Mouse (Mus musculus) thymus, postnatal 0 days (tissue): ENCODE measurements around the gene Gm20388. TPM values are rescaled to one million over a fixed set of nuclear protein-coding genes. Genes with fewer than 3 reads are reported as not detected.

Source experiments
- DNase-seq: peaks from one replicate; pipeline ENCODE4 v3.0.0-alpha.2; 2015; ENCODE audit warnings: low spot score
- polyA plus RNA-seq: library from polyadenylated mRNA; unstranded; fragments of >200 nt; fragmentation: Nextera tagmentation; extraction: Ambion mirVana; gene quantifications from 2 replicates; pipeline ENCODE4 v1.2.1, GENCODE M21; 2015

The Gm20388 gene
- polyA plus RNA-seq, 1 experiment from 2014 or later, result not detected

DNA sequence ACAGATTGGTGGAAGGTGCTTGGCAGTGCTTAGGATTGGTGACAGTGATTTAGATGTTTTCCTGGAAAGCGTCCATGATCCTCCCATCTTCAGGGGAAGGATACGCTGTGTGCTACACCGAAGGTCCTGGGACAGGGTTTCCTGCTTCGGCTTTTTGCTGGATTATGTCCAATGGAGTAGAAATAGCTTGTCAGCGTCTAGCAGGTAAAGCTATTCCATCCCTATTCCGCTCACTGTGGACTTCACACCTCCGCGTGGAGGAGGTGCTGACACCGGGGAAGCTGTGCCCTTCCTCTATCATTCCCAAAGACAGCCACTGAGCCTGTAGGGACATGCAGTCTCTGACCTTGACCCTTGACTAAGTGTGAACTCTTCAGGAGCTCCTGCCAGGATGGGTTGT lies 207.5 kb downstream of the Gm20388 start:
- DNase-seq, result no peak

- DNase-seq, result no peak
Observed at GRCm38 (mm10) chr8:120118847-120119246, 208.2 kb downstream of the Gm20388 start.

DNA sequence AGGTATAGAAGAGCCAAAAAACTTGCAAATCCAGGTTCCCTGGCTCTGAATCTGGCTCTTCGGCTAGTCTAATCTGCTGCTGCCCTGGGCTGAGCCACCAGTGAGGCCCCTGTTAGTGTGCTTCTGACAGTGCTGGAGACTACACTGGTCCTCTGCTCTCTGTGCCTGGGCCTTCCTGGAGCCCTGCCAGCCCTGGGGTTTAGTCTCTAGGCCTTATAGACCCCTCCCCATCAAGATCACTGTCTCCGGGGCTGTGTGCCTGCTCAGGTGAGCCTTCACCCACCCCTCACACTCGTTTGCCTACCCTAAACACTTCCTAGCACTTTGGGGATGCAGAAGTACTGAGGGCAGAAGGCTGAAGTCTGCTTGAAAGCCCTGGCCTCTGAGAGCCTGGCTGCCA lies 208.8 kb downstream of the Gm20388 start:
- no peak for DNase-seq

GRCm38 (mm10) chr8:120119931-120120330 lies 209.3 kb downstream of the Gm20388 start:
- DNase-seq, result no peak

DNA sequence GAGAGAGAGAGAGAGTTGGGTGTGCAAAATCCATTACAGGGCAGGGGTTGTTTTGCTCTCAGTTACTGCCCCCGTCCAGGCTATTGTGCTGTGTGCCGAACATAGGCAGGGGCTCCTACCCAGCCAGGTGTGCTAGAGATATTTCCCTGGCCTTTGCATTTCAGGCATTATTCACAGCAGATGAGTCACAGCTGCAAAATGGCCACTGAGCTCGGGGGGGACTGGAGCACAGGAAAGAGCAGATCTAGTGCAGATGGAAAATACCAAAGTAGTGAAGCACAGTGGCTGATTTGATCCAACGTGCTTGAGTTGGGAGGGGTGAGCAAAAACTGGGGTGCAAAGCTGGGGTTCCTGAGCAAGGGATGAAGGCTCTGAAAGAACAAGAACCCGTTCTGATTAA lies 210.3 kb downstream of the Gm20388 start:
- no peak for DNase-seq

DNA sequence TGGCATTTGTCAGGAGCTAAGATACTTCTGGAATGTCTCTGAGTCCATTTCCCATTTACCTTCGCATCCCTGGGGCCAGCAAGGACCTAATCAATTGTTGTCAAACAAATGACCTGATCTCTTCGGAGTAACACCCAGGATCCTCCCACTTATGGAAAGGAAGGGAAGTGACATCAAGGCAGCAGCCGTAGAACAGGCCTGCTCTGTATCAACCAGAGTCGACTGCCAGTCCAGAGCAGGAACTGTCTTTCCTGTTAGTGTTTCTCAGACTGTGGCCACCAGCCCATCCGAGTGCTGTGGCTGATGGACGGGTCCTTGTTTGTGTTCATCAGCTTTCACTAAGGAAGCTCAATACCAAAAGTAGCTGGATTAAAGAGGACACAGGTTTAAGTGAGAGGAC lies 213.6 kb downstream of the Gm20388 start:
- DNase-seq, result no peak

- DNase-seq, result no peak
Observed at GRCm38 (mm10) chr8:120124836-120125389, 214.3 kb downstream of the Gm20388 start.

GRCm38 (mm10) chr8:120126357-120127161 lies 215.9 kb downstream of the Gm20388 start:
- no peak for DNase-seq

DNA sequence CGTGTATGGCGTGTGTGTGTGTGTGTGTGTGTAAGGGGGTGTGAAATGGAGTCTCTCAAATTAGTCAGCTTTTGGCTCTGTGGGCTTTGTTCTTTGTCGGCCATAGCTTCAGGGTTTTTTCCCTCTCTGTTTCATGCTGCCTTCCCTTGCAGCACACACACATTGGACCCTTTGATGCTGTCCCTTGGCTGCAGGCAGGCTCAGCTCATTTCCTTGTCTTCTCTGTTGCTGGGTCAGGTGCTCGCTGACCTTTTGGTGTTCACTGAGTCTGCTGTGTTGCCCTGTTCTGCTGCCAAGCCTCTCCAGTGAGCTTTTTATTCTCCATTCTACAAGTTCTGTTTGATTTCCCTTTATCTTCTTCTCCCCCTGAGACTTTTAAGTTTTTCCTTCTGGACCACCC lies 218.9 kb downstream of the Gm20388 start:
- DNase-seq, result no peak

DNA sequence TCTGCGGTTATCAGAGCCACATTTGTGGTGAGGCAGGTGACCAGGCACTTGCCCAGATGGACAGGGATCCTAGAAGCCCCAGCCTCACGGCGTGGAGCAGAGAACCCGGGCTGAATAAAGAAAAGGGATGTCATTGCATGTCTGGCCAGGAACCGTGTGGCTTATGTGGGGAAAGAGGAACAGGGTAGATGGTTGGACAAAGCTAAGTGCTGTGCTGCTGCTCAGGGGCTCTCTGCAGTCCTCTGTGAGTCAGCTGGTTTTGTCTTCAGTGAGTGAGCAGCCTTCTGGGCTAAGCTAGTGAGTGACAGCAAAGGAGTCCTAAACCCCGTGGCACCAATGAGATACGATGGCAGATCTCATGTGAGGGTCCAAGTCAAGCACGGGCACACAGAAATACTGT lies 220.5 kb downstream of the Gm20388 start:
- DNase-seq, result no peak

GRCm38 (mm10) chr8:120133169-120133568 lies 222.5 kb downstream of the Gm20388 start:
- DNase-seq, result no peak

GRCm38 (mm10) chr8:120135687-120136086 lies 225.0 kb downstream of the Gm20388 start:
- no peak for DNase-seq

DNA sequence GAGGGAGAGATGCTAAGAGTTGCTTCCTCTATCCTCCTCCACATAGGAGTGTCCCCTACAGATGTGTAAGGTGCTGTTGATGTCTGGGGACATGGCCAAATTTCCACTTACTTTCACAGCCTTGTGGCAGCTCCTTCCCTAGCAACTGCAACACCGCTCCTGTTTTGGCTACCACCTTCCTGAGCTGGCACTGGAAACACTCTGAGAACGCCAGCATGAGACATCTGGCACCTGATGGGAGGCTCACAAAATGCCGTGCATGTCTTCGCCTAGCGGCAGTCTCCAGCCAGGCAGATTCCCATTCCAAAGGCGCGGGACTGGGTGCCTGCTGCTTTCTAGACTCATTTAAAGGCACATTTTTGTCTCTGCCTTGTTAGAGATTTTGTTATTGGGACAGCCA lies 226.0 kb downstream of the Gm20388 start:
- no peak for DNase-seq

GRCm38 (mm10) chr8:120138958-120139357 lies 228.3 kb downstream of the Gm20388 start:
- no peak for DNase-seq

- no peak for DNase-seq
Observed at GRCm38 (mm10) chr8:120140769-120141168, 230.1 kb downstream of the Gm20388 start.

GRCm38 (mm10) chr8:120143911-120144651 lies 233.4 kb downstream of the Gm20388 start:
- DNase-seq, result no peak

DNA sequence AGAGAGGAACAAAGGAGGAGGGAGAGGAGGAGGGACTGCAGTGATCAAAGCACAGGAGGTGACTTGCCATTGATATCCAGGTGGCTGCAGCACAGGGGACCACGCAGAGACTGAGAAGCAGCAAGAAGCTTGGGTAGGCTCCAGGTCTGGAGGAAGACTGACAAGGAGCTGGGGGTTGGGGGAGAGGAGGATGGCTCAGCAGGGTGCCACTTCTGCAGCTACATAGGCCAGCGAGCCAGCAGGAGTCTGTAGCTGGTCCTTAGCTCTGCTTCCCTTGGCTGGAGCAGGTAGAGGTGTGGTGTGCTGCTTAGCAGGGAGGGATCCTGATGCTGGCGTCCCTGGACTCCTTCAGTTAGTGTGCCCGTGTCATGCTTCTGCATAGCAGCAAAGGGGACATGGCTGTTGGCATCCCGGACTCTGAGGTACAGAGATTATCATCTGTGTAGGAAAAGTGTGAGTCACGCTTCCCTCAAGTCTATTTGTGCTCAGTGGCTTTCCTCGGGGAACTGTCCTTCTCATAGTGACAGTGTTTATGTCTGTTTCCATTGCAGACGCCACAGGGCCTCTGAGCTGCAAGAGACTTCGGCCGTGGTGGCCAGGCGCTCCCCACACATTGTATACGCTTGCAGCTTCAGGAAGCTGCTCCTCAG lies 234.1 kb downstream of the Gm20388 start:
- no peak for DNase-seq

- no peak for DNase-seq
Observed at GRCm38 (mm10) chr8:120146051-120146450, 235.4 kb downstream of the Gm20388 start.

GRCm38 (mm10) chr8:120150028-120150427 lies 239.4 kb downstream of the Gm20388 start:
- no peak for DNase-seq

GRCm38 (mm10) chr8:120151151-120151550 lies 240.5 kb downstream of the Gm20388 start:
- no peak for DNase-seq

DNA sequence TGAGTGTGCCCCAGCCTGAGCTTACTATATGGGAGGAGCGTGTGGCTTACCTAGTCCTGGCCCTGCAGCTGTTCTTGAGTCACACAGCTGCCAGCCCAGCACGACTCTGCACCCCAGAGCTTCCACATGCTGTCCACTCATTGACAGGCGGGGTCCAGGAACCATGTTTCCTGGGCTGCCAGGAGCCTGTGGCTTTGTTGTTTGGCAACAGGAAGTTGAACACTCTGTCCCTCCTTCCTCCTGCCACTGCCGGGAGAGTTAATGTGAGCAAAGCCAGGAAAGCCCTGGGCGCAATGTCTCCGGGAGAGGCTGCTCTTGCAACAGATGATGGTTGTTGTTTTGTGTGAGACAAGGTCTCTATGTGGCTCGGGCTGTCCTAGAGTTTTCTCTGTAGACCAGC lies 242.0 kb downstream of the Gm20388 start:
- peak; percentile 13 for DNase-seq

- DNase-seq, result no peak
Observed at GRCm38 (mm10) chr8:120160366-120160765, 249.7 kb downstream of the Gm20388 start.
